ENCODE assay signal across 8 mouse cellular contexts in genomic region chr4:140964620-140965019, GRCm38 (mm10). TPM values are rescaled to one million over a fixed set of nuclear protein-coding genes. Genes with fewer than 3 reads are reported as not detected.
A peak's percentile ranks its signal among the peaks of the same experiment; 100 is the strongest.
DNase-seq lines count a peak whose midpoint lies in the region; ATAC-seq and TF ChIP-seq lines count a peak whose summit lies in the region.

No protein-coding gene starts in this region.

- intact Hi-C loops in left cerebral cortex, postnatal 10 days (cut with DNase I), result loop anchor here (2.0 kb wide), 1 partner anchor 66 kb away; no protein-coding TSS in a partner anchor

- H3K36me3 ChIP-seq in heart, embryonic 12.5 days, result peaks cover 36% of the 10 kb centered on the region
- peaks cover 35% of the 10 kb centered on the region for H3K36me3 ChIP-seq in hindbrain, embryonic 14.5 days (replicated peaks; ENCODE audit: control insufficient read depth, insufficient read depth)
- H3K36me3 ChIP-seq in midbrain, embryonic 12.5 days, result peaks cover 34% of the 10 kb centered on the region

- H3K27ac ChIP-seq in heart, embryonic 12.5 days (ENCODE audit: poor library complexity, severe bottlenecking), result no peak overlapping the region
- H3K27ac ChIP-seq in bone marrow, adult 2 months (ENCODE audit: control insufficient read depth, insufficient read depth, low read depth, low read length, poor library complexity), result no peak overlapping the region
- H3K27ac ChIP-seq in hindbrain, embryonic 14.5 days, result no peak overlapping the region
- 0 out of 2 replicates have a peak overlapping the region, but pooled peaks have one; percentile 15 for H3K27ac ChIP-seq in midbrain, embryonic 12.5 days (replicated peaks)

- H3K9me3 ChIP-seq in heart, embryonic 12.5 days (replicated peaks), result no peaks in the 10 kb centered on the region
- H3K9me3 ChIP-seq in hindbrain, embryonic 14.5 days (ENCODE audit: control insufficient read depth, low read length), result no peaks in the 10 kb centered on the region
- no peaks in the 10 kb centered on the region for H3K9me3 ChIP-seq in midbrain, embryonic 12.5 days

- ATAC-seq in heart, embryonic 12.5 days (ENCODE audit: insufficient number of reproducible peaks, low FRiP score), result no peak
- ATAC-seq in erythroid progenitor cell, adult 5-6 weeks (replicated peaks; ENCODE audit: low FRiP score, poor library complexity, severe bottlenecking), result peak; percentile 50
- 0 out of 2 replicates have a peak, but pooled peaks have one; percentile 8 for ATAC-seq in hindbrain, embryonic 14.5 days (ENCODE audit: low FRiP score)
- ATAC-seq in midbrain, embryonic 12.5 days (ENCODE audit: low FRiP score, low read depth), result no peak

- no peaks in the 10 kb centered on the region for H3K27me3 ChIP-seq in heart, embryonic 12.5 days (replicated peaks)
- H3K27me3 ChIP-seq in hindbrain, embryonic 14.5 days (ENCODE audit: control insufficient read depth, insufficient read depth, low read length), result no peaks in the 10 kb centered on the region
- no peaks in the 10 kb centered on the region for H3K27me3 ChIP-seq in midbrain, embryonic 12.5 days

- no peak overlapping the region for H3K9ac ChIP-seq in heart, embryonic 12.5 days
- peak overlapping the region; percentile 9 for H3K9ac ChIP-seq in hindbrain, embryonic 14.5 days
- H3K9ac ChIP-seq in midbrain, embryonic 12.5 days (replicated peaks), result no peak overlapping the region

- no peak overlapping the region for H3K4me3 ChIP-seq in heart, embryonic 12.5 days
- no peak overlapping the region for H3K4me3 ChIP-seq in bone marrow, adult 2 months (replicated peaks; ENCODE audit: control insufficient read depth, low read depth, low read length)
- no peak overlapping the region for H3K4me3 ChIP-seq in hindbrain, embryonic 14.5 days (replicated peaks; ENCODE audit: low read length)
- H3K4me3 ChIP-seq in midbrain, embryonic 12.5 days, result no peak overlapping the region

- no peak overlapping the region for H3K4me2 ChIP-seq in heart, embryonic 12.5 days
- no peak overlapping the region for H3K4me2 ChIP-seq in hindbrain, embryonic 14.5 days (replicated peaks)
- no peak overlapping the region for H3K4me2 ChIP-seq in midbrain, embryonic 12.5 days (replicated peaks)

- peak; percentile 73 for TF ChIP-seq CTCF in bone marrow, adult 2 months (IDR thresholded peaks at IDR 0.05; ENCODE audit: control insufficient read depth, insufficient read depth, low read length)

- peak; percentile 77 to 83 for DNase-seq in heart, adult 18-20 months
- DNase-seq in hindbrain, embryonic 14.5 days (ENCODE audit: low spot score), result peak; percentile 84
- DNase-seq in left cerebral cortex, postnatal 10 days (ENCODE audit: extremely low spot score in 1 of 2, low spot score in 2 of 2), result peak; percentile 80 to 82
- peak; percentile 58 to 71 for DNase-seq in spleen, postnatal 36 days (ENCODE audit: low spot score in 2 of 2)

- H3K4me1 ChIP-seq in heart, embryonic 12.5 days (replicated peaks), result peaks cover 30% of the 10 kb centered on the region
- peaks cover 2% of the 10 kb centered on the region; the same call in 1 of the 2 replicates for H3K4me1 ChIP-seq in bone marrow, adult 2 months (ENCODE audit: control insufficient read depth, insufficient read depth, low read length)
- H3K4me1 ChIP-seq in hindbrain, embryonic 14.5 days (replicated peaks; ENCODE audit: control insufficient read depth, insufficient read depth, low read length), result peaks cover 18% of the 10 kb centered on the region
- H3K4me1 ChIP-seq in midbrain, embryonic 12.5 days, result peaks cover 21% of the 10 kb centered on the region

- TF ChIP-seq POLR2A in bone marrow, adult 2 months (IDR thresholded peaks at IDR 0.05; ENCODE audit: borderline replicate concordance, control insufficient read depth, low read depth, low read length), result no peak

- WGBS in heart, embryonic 12.5 days, result 31% methylated on average over 7 of the region's 7 CpGs
- 5% methylated on average over 7 of the region's 7 CpGs for WGBS in bone marrow, adult 2 months
- WGBS in hindbrain, embryonic 14.5 days, result 12% methylated on average over 7 of the region's 7 CpGs
- WGBS in midbrain, embryonic 12.5 days, result 16% methylated on average over 7 of the region's 7 CpGs

RNA-seq across cellular contexts. Expression of gene Sdhb, which starts 3.6 kb away (rescaled TPM):
- 1,000 to 10,000 TPM; 1,306 to 1,387 TPM for total RNA-seq in heart, adult 18-20 months (2021)
- polyA plus RNA-seq in heart, embryonic 12.5 days (2016; fragmentation: Nextera tagmentation; extraction: Ambion mirVana), result 746 and 756 TPM in 2 replicates
- 33.6 and 65.3 TPM in 2 replicates for polyA plus RNA-seq in bone marrow, adult 2 months (2011; ENCODE audit: insufficient read depth, insufficient read length, low replicate concordance, missing spikeins)
- total RNA-seq in erythroid progenitor cell, adult 5-6 weeks (2015; ENCODE audit: low replicate concordance), result 44.3 and 52.0 TPM in 2 replicates
- total RNA-seq in erythroid progenitor cell, adult 5-6 weeks (2017; ENCODE audit: low replicate concordance), result 21.6 and 53.0 TPM in 2 replicates
- polyA plus RNA-seq in hindbrain, embryonic 14.5 days (2014; fragmentation: Nextera tagmentation; extraction: Ambion mirVana), result 482 and 502 TPM in 2 replicates
- total RNA-seq in left cerebral cortex, postnatal 10 days (2021), result 100 to 1,000 TPM; 197 to 203 TPM
- 394 and 399 TPM in 2 replicates for polyA plus RNA-seq in midbrain, embryonic 12.5 days (2016; fragmentation: Nextera tagmentation; extraction: Ambion mirVana)

RNA-seq across cellular contexts. Expression of gene Atp13a2, which starts 22.1 kb away (rescaled TPM):
- total RNA-seq in heart, adult 18-20 months (2021), result 10 to 100 TPM; 14.3 to 17.3 TPM
- polyA plus RNA-seq in heart, embryonic 12.5 days (2016; fragmentation: Nextera tagmentation; extraction: Ambion mirVana), result 33.1 and 35.6 TPM in 2 replicates
- polyA plus RNA-seq in bone marrow, adult 2 months (2011; ENCODE audit: insufficient read depth, insufficient read length, low replicate concordance, missing spikeins), result 28.4 and 46.7 TPM in 2 replicates
- total RNA-seq in erythroid progenitor cell, adult 5-6 weeks (2015; ENCODE audit: low replicate concordance), result 4.2 and 10.8 TPM in 2 replicates
- 6.0 and 18.0 TPM in 2 replicates for total RNA-seq in erythroid progenitor cell, adult 5-6 weeks (2017; ENCODE audit: low replicate concordance)
- 176 and 178 TPM in 2 replicates for polyA plus RNA-seq in hindbrain, embryonic 14.5 days (2014; fragmentation: Nextera tagmentation; extraction: Ambion mirVana)
- 100 to 1,000 TPM; 241 to 250 TPM for total RNA-seq in left cerebral cortex, postnatal 10 days (2021)
- 93.4 and 97.2 TPM in 2 replicates for polyA plus RNA-seq in midbrain, embryonic 12.5 days (2016; fragmentation: Nextera tagmentation; extraction: Ambion mirVana)

RNA-seq across cellular contexts. Expression of gene Mfap2, which starts 45.6 kb away (rescaled TPM):
- 1 to 10 TPM; 1.6 to 2.5 TPM for total RNA-seq in heart, adult 18-20 months (2021)
- polyA plus RNA-seq in heart, embryonic 12.5 days (2016; fragmentation: Nextera tagmentation; extraction: Ambion mirVana), result 245 and 246 TPM in 2 replicates
- 1.9 and 4.0 TPM in 2 replicates for polyA plus RNA-seq in bone marrow, adult 2 months (2011; ENCODE audit: insufficient read depth, insufficient read length, low replicate concordance, missing spikeins)
- total RNA-seq in erythroid progenitor cell, adult 5-6 weeks (2015; ENCODE audit: low replicate concordance), result not detected in 2 replicates
- not detected in 2 replicates for total RNA-seq in erythroid progenitor cell, adult 5-6 weeks (2017; ENCODE audit: low replicate concordance)
- polyA plus RNA-seq in hindbrain, embryonic 14.5 days (2014; fragmentation: Nextera tagmentation; extraction: Ambion mirVana), result 164 and 190 TPM in 2 replicates
- 10 to 100 TPM in 1 of 2 experiments, 1 to 10 TPM in 1; 9.3 to 14.8 TPM for total RNA-seq in left cerebral cortex, postnatal 10 days (2021)
- 240 and 287 TPM in 2 replicates for polyA plus RNA-seq in midbrain, embryonic 12.5 days (2016; fragmentation: Nextera tagmentation; extraction: Ambion mirVana)

RNA-seq across cellular contexts. Expression of gene Padi2, which starts 58.5 kb away (rescaled TPM):
- total RNA-seq in heart, adult 18-20 months (2021), result 1 to 10 TPM in 1 of 2 experiments, under 1 TPM in 1; 0.97 to 1.4 TPM
- 3.3 and 4.1 TPM in 2 replicates for polyA plus RNA-seq in heart, embryonic 12.5 days (2016; fragmentation: Nextera tagmentation; extraction: Ambion mirVana)
- 5.6 and 11.4 TPM in 2 replicates for polyA plus RNA-seq in bone marrow, adult 2 months (2011; ENCODE audit: insufficient read depth, insufficient read length, low replicate concordance, missing spikeins)
- 1.1 and 3.4 TPM in 2 replicates for total RNA-seq in erythroid progenitor cell, adult 5-6 weeks (2015; ENCODE audit: low replicate concordance)
- total RNA-seq in erythroid progenitor cell, adult 5-6 weeks (2017; ENCODE audit: low replicate concordance), result 1.3 and 3.5 TPM in 2 replicates
- polyA plus RNA-seq in hindbrain, embryonic 14.5 days (2014; fragmentation: Nextera tagmentation; extraction: Ambion mirVana), result 0.74 and 1.5 TPM in 2 replicates
- 1 to 10 TPM; 3.3 to 4.9 TPM for total RNA-seq in left cerebral cortex, postnatal 10 days (2021)
- polyA plus RNA-seq in midbrain, embryonic 12.5 days (2016; fragmentation: Nextera tagmentation; extraction: Ambion mirVana), result 0.39 and 0.89 TPM in 2 replicates

Comparison
In these comparisons a context has a peak if more than half of its experiments do, and no peak if none do; other contexts are left out.
1. ATAC-seq: peak in erythroid progenitor cell, adult 5-6 weeks (single experiment) and hindbrain, embryonic 14.5 days (single experiment); none in heart, embryonic 12.5 days (single experiment) and midbrain, embryonic 12.5 days (single experiment).
2. RNA of gene Mfap2, which starts 45.6 kb away (polyA plus RNA-seq): 240 to 287 TPM in midbrain, embryonic 12.5 days, 245 to 246 TPM in heart, embryonic 12.5 days and 164 to 190 TPM in hindbrain, embryonic 14.5 days; 1.9 to 4.0 TPM in bone marrow, adult 2 months; every median in the first group is over 10 times any median in the second.
3. Peak in every context shown above with its lines, with median percentiles within 50 percentile points of each other: DNase-seq.